Mouse (Mus musculus): ENCODE data around the gene Rhoh.

DNA sequence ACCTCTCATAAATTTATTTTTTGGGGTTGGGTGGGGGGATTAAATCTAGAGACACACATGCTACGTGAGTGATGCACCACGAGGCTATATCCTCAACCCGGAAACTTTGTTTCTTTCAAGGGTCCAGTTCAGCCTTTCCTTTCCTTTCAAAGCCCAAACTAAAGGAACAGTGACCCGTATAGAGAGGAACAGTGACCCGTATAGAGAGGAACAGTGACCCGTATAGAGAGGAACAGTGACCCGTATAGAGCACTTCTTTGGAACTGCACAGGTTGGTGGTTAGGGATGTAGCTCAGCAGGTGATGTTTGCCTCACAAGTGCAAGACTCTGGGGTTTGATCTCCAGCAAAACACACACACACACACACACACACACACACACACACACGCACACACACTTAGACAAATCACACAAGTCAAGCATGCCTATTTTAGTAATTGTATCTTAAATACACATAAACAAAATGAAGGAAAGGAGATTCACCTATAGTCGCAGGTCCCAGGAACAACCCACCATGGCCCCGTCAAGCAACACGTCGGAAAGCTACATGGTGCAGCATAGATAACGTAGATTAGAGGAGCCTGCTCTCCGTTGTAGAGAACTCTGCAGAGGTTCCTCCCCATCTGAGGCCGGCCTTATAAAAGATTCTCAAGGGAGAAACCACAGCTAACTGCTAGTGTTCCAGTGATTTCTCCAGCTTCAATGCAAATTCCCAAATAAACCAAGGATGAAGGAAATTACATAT, 24.9 kb downstream of the Rhoh start:
- TF ChIP-seq CTCF (conservative IDR thresholded peaks at IDR 0.05; ENCODE audit: insufficient read depth, insufficient read length, low read depth, low read length) (no peak), POLR2A (IDR thresholded peaks at IDR 0.05; ENCODE audit: low read depth, low read length) (no peak)
